Mouse (Mus musculus) lung, embryonic 15.5 days (tissue): ENCODE data around the gene Eif4g3. TPM values are rescaled to one million over a fixed set of nuclear protein-coding genes. Genes with fewer than 3 reads are reported as not detected.
A peak's percentile ranks its signal among the peaks of the same experiment; 100 is the strongest.

Experiments used
- ATAC-seq: fragments of 200-750 bp; cut with Nextera tagmentation; 2 replicates; pipeline ENCODE4 v1.8.0; 2017; ENCODE audit warnings: moderate number of reproducible peaks, borderline replicate concordance; ENCODE audit not compliant: low FRiP score, low TSS enrichment; ENCODE audit errors: extremely low read depth
- H3K27ac ChIP-seq: fragments of 300-500 bp; sonication (generic); 2 replicates; pipeline ENCODE4 v1.5.1; 2015; ENCODE audit warnings: moderate library complexity, mild to moderate bottlenecking, inconsistent platforms
- H3K27me3 ChIP-seq: fragments of 300-500 bp; sonication (generic); 2 replicates; pipeline ENCODE4 v1.6.1; 2015; ENCODE audit warnings: inconsistent platforms
- H3K36me3 ChIP-seq: fragments of 300-500 bp; sonication (generic); 2 replicates; pipeline ENCODE4 v1.6.1; 2015; ENCODE audit warnings: inconsistent platforms
- H3K4me1 ChIP-seq: fragments of 300-500 bp; sonication (generic); 2 replicates; pipeline ENCODE4 v1.6.1; 2015; ENCODE audit warnings: inconsistent platforms
- H3K4me2 ChIP-seq: fragments of 300-500 bp; sonication (generic); 2 replicates; pipeline ENCODE4 v1.6.1; 2015; ENCODE audit warnings: inconsistent platforms, mild to moderate bottlenecking, moderate library complexity
- H3K4me3 ChIP-seq: fragments of 300-500 bp; sonication (generic); 2 replicates; pipeline ENCODE4 v1.5.1; 2015; ENCODE audit warnings: mild to moderate bottlenecking, inconsistent platforms
- H3K9ac ChIP-seq: fragments of 300-500 bp; sonication (generic); 2 replicates; pipeline ENCODE4 v1.6.1; 2015; ENCODE audit warnings: inconsistent platforms
- H3K9me3 ChIP-seq: fragments of 300-500 bp; sonication (generic); 2 replicates; pipeline ENCODE4 v1.6.1; 2016; ENCODE audit warnings: inconsistent platforms
- WGBS: fragments of 180-500 bp; shearing (Covaris S2); methylation state at CpG from one replicate; pipeline ENCODE4 v1.1.7; 2015; 5-methylcytosine and 5-hydroxymethylcytosine counted together
- polyA plus RNA-seq: library from polyadenylated mRNA; unstranded; fragments of >200 nt; fragmentation: Nextera tagmentation; extraction: Ambion mirVana; gene quantifications from 2 replicates; pipeline ENCODE4 v1.2.1, GENCODE M21; 2015

The Eif4g3 gene
- polyA plus RNA-seq, 1 experiment from 2014 or later = 29.6 TPM

DNA sequence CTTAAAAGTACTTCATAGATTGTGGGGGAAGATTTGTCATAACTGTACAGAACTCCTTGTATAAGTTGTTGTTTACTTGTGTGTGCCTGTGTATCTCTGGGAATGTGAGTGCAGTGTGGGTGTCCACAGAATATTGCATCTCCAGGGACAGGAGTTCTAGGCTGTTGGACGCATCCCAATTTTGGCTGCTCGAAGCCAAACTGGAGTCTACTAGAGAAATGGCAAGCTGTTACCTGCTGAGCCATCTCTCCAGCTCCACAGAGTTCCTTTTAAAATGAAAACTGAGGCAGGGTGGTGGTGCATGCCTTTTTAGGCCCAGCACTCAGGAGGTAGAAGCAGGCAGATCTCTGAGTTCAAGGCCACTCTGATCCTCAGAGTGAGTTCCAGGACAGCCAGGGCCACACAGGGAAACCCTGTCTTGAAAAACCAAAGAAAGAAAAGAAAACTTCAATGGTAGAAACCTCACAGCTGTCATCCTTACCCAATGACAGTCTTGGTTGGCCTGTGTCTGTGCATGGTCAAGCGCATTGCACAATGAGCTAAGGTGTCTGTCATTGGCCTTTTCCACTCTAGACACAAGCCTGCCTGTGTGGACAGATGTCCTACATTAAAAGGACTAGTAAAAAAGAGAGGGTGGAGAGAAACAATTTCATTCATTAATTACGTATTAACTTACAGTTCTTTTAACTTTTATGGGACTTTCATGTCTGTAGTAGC, 17.1 kb downstream of the Eif4g3 start:
- Histone ChIP-seq H3K27me3 (no peaks in the 10 kb centered on the region), H3K9ac (no peak overlapping the region), H3K36me3 (peaks cover 26% of the 10 kb centered on the region), H3K4me2 (no peak overlapping the region), H3K4me3 (no peak overlapping the region), H3K4me1 (no peaks in the 10 kb centered on the region), H3K9me3 (no peaks in the 10 kb centered on the region), H3K27ac (no peak overlapping the region)
- no peak for ATAC-seq
- 90% methylated on average over 4 of the region's 4 CpGs for WGBS

DNA sequence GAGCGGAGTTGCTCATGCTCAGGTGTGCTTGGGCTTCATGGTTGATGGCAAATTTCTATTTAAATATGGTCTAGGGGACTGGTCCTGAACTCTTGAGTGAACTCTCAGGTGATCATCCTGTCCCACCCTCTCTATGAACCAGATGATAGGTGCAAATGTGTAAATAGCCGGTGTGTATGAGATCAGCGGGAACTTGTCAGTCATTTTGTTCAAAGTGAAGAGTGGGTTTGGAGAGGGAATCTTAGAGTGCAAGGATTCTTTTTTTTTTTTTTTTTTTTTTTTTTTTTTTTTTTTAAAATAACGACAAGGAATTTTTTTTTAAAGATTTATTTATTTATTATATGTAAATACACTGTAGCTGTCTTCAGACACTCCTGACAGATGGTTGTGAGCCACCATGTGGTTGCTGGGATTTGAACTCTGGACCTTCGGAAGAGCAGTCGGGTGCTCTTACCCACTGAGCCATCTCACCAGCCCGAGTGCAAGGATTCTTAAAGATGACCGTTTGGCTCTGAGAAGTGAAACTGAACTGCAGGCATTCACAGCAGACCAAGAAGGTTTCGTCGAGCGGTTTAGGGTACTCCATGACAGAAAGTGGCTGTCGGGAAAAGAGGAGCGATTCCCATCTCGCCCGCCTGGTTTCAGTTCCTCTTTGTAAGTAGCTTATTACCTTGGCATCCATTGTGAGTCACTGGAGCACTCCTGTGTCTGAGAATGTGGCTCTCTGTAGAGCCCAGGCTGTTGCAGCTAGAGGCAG, 21.1 kb downstream of the Eif4g3 start:
- WGBS = 86% methylated on average over 15 of the region's 15 CpGs
- Histone ChIP-seq H3K27ac (no peak overlapping the region), H3K4me3 (no peak overlapping the region), H3K9ac (no peak overlapping the region), H3K36me3 (peaks cover 48% of the 10 kb centered on the region), H3K4me1 (peaks cover 8% of the 10 kb centered on the region; the same call in 1 of the 2 replicates), H3K9me3 (no peaks in the 10 kb centered on the region), H3K27me3 (no peaks in the 10 kb centered on the region), H3K4me2 (no peak overlapping the region)
- ATAC-seq = no peak

DNA sequence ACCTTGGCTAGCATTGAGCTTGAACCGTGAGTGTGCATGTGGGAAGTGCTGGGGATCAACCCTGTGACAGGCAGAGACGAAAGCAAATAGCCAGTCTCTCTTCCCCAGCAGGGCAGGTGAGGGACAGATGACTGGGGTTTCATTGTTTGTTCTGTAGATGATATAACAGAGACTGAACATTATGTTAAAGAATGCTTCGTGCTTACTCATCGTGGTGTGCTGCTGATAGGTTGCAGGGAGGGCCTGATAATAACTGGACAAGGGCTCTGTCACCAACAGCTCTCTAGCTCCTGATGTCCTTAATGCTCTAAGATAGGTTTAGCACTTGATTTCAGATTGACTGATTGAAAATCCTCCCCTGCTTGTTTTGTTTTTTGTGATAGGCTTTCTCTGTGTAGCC, 23.1 kb downstream of the Eif4g3 start:
- Histone ChIP-seq H3K36me3 (peaks cover 44% of the 10 kb centered on the region), H3K27me3 (no peaks in the 10 kb centered on the region)
- no peak for ATAC-seq

DNA sequence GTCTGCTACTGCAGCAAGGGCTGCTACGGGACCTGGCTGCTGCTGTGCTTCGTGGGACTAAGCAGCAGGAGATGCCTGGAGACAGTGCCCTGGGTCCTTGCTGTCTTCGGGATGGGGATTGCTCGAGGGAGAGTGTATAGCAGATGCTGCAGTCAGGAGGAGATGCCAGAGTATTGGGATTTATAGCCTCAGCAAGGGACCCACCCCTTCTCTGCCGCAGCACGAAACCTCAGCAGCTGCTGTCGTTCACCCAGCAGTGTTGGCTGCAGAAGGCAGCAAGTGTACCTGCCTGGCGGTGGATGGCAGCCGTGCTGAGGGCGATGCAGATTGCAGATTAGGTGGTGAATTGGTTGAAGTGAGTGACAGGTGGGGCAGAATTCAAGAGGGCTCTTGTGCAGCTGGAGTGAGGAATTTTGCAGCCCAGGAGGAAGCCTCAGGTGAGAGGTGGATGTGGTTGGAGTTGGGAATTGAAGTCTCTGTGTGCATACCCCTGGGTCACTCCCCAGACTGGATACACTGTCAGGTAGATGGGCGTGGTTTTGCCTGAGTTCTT, 24.3 kb downstream of the Eif4g3 start:
- WGBS = 72% methylated on average over 11 of the region's 11 CpGs
- H3K4me3 ChIP-seq = no peak overlapping the region
- H3K4me1 ChIP-seq = peaks cover 8% of the 10 kb centered on the region; the same call in 1 of the 2 replicates
- H3K27ac ChIP-seq = no peak overlapping the region
- no peak overlapping the region for H3K9ac ChIP-seq
- no peaks in the 10 kb centered on the region for H3K9me3 ChIP-seq
- no peak overlapping the region for H3K4me2 ChIP-seq
- no peaks in the 10 kb centered on the region for H3K27me3 ChIP-seq
- no peak for ATAC-seq
- peaks cover 39% of the 10 kb centered on the region for H3K36me3 ChIP-seq

More for the DNA sequence above, 23.1 kb downstream of the Eif4g3 start:
- Histone ChIP-seq H3K4me2 (no peak overlapping the region), H3K9me3 (no peaks in the 10 kb centered on the region), H3K27ac (no peak overlapping the region), H3K9ac (no peak overlapping the region), H3K4me1 (peaks cover 8% of the 10 kb centered on the region; the same call in 1 of the 2 replicates), H3K4me3 (no peak overlapping the region)
- WGBS = 73% methylated on average over 4 of the region's 4 CpGs

DNA sequence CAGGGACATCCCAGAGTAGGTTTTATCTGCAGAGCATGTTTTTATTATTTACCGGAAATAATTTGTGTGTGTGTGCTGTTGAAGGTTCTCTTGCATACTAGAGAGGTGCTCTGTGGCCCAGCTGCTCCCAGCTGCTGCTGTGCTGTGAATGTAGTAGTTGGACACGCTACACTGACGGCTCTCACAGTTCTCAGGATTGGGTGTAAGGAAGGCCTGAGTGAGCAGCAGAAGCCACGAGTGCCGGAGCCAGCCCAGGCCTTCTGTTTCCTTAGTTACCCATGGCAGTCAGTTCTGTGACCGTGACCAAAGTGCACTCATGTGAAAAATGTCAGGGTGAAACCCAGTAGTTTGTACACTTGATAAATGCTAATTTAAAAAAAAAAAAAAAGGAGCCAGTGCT, 25.2 kb downstream of the Eif4g3 start:
- WGBS = 79% methylated on average over 6 of the region's 6 CpGs
- ATAC-seq = no peak
- no peaks in the 10 kb centered on the region for H3K27me3 ChIP-seq
- H3K4me2 ChIP-seq = no peak overlapping the region
- no peak overlapping the region for H3K4me3 ChIP-seq
- H3K9me3 ChIP-seq = no peaks in the 10 kb centered on the region
- H3K27ac ChIP-seq = no peak overlapping the region
- H3K9ac ChIP-seq = no peak overlapping the region
- peaks cover 8% of the 10 kb centered on the region; the same call in 1 of the 2 replicates for H3K4me1 ChIP-seq
- peaks cover 39% of the 10 kb centered on the region for H3K36me3 ChIP-seq

DNA sequence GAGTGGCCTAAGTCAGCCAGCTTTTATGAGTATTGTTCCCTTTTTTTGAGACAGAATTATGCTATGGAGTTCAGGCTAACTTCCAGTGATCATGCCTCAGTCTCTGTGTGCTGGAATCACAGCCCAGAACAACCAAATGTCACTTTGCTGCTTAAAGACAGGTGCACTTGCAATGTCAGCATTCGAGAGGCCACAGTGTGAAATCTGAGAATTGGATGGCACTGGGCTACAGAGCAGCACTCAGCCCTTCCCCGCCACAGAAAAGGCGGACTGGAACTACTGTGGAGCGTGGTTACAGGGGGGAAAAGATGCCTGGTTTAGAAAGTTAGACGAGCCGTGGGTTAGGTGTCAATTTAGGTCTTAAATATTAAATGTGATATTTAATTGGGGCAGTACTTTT, 27.4 kb downstream of the Eif4g3 start:
- WGBS = 77% methylated on average over 6 of the region's 6 CpGs
- H3K9ac ChIP-seq = no peak overlapping the region

DNA sequence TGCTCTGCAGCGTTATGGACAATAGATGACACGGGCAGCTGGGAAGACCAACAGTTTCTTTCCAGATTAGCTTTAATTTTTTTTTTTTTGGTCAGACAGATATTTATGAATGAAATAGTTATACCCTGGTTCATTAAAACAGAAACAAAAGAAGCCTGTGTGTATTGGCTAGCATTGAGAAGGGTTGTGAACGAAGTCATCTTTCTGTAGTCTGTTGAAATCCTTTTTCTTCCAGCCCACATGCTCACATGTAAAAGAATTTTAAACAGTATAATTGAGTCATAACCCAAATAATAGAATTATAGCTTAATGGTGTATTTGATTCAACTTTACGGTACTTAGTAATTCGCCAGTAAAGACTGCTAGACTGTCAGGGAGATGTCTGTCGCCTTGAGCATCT, 28.8 kb downstream of the Eif4g3 start:
- no peak overlapping the region for H3K27ac ChIP-seq
- H3K4me3 ChIP-seq = no peak overlapping the region
- ATAC-seq = no peak
- 88% methylated on average over 6 of the region's 6 CpGs for WGBS
- H3K4me2 ChIP-seq = no peak overlapping the region
- peaks cover 10% of the 10 kb centered on the region; the same call in 1 of the 2 replicates for H3K4me1 ChIP-seq
- H3K9ac ChIP-seq = no peak overlapping the region
- no peaks in the 10 kb centered on the region for H3K27me3 ChIP-seq
- peaks cover 28% of the 10 kb centered on the region for H3K36me3 ChIP-seq
- H3K9me3 ChIP-seq = no peaks in the 10 kb centered on the region

More for the DNA sequence above, 27.4 kb downstream of the Eif4g3 start:
- H3K4me1 ChIP-seq = peaks cover 11% of the 10 kb centered on the region; the same call in 1 of the 2 replicates
- no peaks in the 10 kb centered on the region for H3K9me3 ChIP-seq
- H3K27me3 ChIP-seq = no peaks in the 10 kb centered on the region
- H3K27ac ChIP-seq = no peak overlapping the region
- ATAC-seq = no peak
- H3K36me3 ChIP-seq = peaks cover 33% of the 10 kb centered on the region
- no peak overlapping the region for H3K4me3 ChIP-seq
- no peak overlapping the region for H3K4me2 ChIP-seq

DNA sequence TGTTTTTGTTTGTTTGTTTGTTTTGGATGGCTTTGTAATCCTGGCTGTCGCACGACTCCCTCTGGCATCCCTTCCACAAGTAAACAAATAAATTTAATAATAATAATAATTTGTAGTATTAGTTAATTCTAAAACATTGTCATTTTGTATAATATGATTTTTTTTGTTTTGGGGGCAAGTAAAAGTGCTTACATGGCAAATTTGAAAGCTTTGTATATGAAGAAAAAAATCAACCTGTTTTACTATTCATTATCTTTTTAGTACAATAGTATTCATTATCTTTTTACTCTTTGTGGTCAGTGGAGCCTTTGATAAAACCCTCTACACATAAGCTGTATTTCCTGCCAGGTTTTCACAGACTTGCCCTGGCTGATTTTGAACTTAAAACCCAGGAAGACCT, 29.9 kb downstream of the Eif4g3 start:
- H3K27me3 ChIP-seq = no peaks in the 10 kb centered on the region
- no peak overlapping the region for H3K4me3 ChIP-seq
- H3K4me2 ChIP-seq = no peak overlapping the region
- no peaks in the 10 kb centered on the region for H3K9me3 ChIP-seq
- peaks cover 21% of the 10 kb centered on the region; the same call in 1 of the 2 replicates for H3K36me3 ChIP-seq
- H3K27ac ChIP-seq = no peak overlapping the region
- H3K9ac ChIP-seq = no peak overlapping the region
- ATAC-seq = no peak
- 70% methylated on average over 2 of the region's 2 CpGs for WGBS
- peaks cover 3% of the 10 kb centered on the region; the same call in 1 of the 2 replicates for H3K4me1 ChIP-seq

DNA sequence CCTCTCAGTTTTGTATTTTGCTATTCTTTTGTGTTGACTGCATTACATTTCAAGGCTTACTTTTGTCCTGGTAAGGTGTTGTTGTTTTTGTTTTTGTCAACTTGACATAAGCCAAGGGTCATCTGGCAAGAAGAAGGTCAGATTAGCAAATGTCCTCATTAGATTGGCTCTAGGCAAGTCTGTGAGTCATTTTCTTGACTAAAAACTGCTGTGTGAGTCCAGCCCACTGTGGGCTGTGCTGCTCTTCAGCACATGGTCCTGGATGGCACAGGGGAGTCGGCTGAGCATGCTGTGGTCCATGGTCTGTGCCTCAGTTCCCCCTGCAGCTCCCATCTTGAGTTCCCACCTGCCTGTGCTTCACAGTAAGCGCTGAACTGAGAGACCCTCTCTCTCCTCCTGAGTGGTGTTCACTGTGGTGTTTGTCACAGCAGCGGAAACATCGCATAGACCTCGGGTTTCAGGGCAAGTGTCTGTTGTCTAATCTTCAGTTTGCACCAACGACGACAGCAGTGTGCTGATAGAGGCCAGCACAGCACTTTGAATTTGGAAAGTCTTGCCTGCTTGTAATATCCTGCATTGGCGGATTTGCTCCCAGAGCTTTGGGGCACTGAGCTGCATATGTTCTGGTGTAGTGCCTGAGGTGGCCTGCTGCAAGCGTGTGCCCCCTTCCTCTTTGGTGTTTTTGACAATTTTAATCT, 30.7 kb downstream of the Eif4g3 start:
- H3K27me3 ChIP-seq = no peaks in the 10 kb centered on the region
- H3K36me3 ChIP-seq = peaks cover 19% of the 10 kb centered on the region; the same call in 1 of the 2 replicates
- H3K4me3 ChIP-seq = no peak overlapping the region
- peaks cover 3% of the 10 kb centered on the region; the same call in 1 of the 2 replicates for H3K4me1 ChIP-seq
- no peaks in the 10 kb centered on the region for H3K9me3 ChIP-seq
- no peak overlapping the region for H3K4me2 ChIP-seq
- 87% methylated on average over 9 of the region's 9 CpGs for WGBS
- ATAC-seq = no peak
- 0 out of 2 replicates have a peak overlapping the region, but pooled peaks have one; percentile 2 for H3K9ac ChIP-seq
- no peak overlapping the region for H3K27ac ChIP-seq

DNA sequence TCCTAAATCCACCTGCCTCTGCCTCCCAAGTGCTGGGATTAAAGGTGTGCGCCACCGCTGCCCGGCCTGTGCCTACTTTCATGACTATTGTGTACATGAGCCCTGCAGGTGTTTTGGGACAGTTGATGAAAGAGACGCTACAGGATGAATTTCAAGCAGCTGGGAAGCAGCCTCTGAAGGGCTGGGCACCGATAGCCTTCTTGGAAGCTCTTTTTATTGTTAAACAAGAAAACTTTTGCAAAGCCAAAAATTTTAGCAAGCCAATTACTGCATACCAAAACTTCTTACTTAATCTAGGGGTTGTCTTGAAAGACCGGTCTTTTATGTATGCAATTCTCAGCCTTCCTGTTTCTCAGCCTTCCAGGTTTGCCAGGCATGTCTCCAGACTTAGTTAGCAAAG, 36.3 kb downstream of the Eif4g3 start:
- Histone ChIP-seq H3K9me3 (no peaks in the 10 kb centered on the region), H3K27ac (no peak overlapping the region), H3K36me3 (peaks cover 26% of the 10 kb centered on the region), H3K4me1 (no peaks in the 10 kb centered on the region), H3K27me3 (no peaks in the 10 kb centered on the region), H3K4me2 (no peak overlapping the region), H3K4me3 (no peak overlapping the region), H3K9ac (no peak overlapping the region)
- 92% methylated on average over 6 of the region's 6 CpGs for WGBS
- ATAC-seq = no peak

DNA sequence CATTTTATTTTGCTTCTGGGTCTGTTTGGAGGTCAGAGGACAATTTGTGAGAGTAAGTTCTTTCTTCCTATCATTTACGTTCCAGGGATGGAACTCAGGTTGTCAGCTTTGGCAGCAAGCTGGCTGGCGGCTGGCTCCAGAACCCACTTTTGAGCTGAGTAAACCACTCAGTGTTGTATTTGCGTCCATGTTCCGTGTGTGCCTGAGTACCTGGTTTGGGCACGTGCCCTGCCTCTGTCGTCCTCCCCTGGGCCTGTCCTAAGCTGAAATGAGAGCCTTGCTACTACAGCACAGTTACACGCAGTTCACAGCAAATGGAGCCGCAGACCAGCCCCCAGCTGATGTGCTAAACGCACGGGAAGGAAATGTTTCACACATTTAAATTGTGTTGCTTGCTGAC, 39.0 kb downstream of the Eif4g3 start:
- H3K27ac ChIP-seq = no peak overlapping the region
- 76% methylated on average over 10 of the region's 10 CpGs for WGBS
- ATAC-seq = no peak
- H3K9me3 ChIP-seq = no peaks in the 10 kb centered on the region
- no peak overlapping the region for H3K4me3 ChIP-seq
- H3K36me3 ChIP-seq = peaks cover 20% of the 10 kb centered on the region
- H3K4me1 ChIP-seq = no peaks in the 10 kb centered on the region
- H3K27me3 ChIP-seq = no peaks in the 10 kb centered on the region
- no peak overlapping the region for H3K9ac ChIP-seq
- H3K4me2 ChIP-seq = no peak overlapping the region
